Mouse (Mus musculus): Measurements from ENCODE around the gene Klhdc3.

- no peak for TF ChIP-seq CTCF (IDR thresholded peaks at IDR 0.05; ENCODE audit: extremely low read depth, insufficient read depth, low read length)
- no peak for TF ChIP-seq POLR2A (IDR thresholded peaks at IDR 0.05; ENCODE audit: extremely low read depth, insufficient read depth, low read length)
Measured at GRCm38 (mm10) chr17:46727271-46727670, 46.6 kb upstream of the Klhdc3 start.

All from cortical plate, adult 2 months (tissue).